Mouse (Mus musculus): ENCODE measurements around the gene Cast. TPM values are rescaled to one million over a fixed set of nuclear protein-coding genes. Genes with fewer than 3 reads are reported as not detected.

Cast gene
- polyA plus RNA-seq, 1 experiment, result 6.1 TPM

DNA sequence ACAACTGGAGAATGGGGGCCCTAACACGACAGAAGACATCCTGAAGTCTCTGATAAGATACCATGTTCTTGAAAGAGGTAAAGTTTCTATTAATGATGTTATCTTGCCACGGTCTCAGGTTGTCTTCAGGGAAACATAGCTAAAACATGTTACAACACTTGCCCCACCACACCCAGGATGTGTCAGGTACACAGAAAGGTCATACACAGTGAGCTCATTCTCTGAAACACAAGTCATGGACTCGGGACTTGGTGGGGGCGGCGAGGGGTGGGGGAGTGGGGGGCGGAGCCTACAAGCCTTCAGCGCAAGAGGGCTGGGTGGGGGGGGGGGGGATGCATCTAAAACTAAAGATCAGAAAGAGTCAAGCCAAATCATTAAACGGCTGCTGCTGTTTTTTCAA lies 38.7 kb downstream of the Cast start:
- Histone ChIP-seq H3K4me3 (ENCODE audit: extremely low read depth, insufficient read depth, insufficient read length) (peak overlapping the region; percentile 62), H3K36me3 (ENCODE audit: control insufficient read depth, insufficient read depth, low read length) (no peaks in the 10 kb centered on the region), H3K27me3 (ENCODE audit: control insufficient read depth, insufficient read depth, low read length) (no peaks in the 10 kb centered on the region), H3K4me1 (ENCODE audit: control insufficient read depth, insufficient read depth, insufficient read length) (no peaks in the 10 kb centered on the region), H3K27ac (ENCODE audit: insufficient read depth, low read length) (peak overlapping the region; percentile 81)
- peak in 1 of 2 experiments; percentile 25 for DNase-seq (ENCODE audit: low read depth in 1 of 2, low spot score in 2 of 2)
- WGBS, result 6% methylated on average over 8 of the region's 8 CpGs
- TF ChIP-seq POLR2A (IDR thresholded peaks at IDR 0.05; ENCODE audit: low read depth, low read length) (no peak), CTCF (IDR thresholded peaks at IDR 0.05; ENCODE audit: extremely low read depth, insufficient read depth, insufficient read length, insufficient replicate concordance) (no peak)

DNA sequence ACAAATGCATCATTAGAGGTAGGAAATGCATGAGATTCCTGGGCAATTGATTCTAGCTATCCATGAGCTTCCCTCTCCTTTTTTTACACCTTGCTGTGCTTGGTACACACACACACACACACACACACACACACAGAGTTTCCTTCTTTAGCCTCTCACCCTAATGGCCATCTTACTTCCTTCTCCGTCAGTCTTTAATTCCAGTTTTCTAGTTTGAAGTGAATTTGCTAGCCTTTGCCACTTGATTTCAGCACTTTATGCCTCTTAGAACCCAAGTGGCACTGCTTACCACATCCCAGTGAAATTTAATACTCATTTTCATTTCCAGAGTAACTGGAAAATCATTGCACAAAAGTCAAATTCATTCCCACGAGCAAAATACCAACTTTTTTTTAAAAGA lies 41.4 kb downstream of the Cast start:
- Histone ChIP-seq H3K27me3 (ENCODE audit: control insufficient read depth, insufficient read depth, low read length) (no peaks in the 10 kb centered on the region), H3K27ac (ENCODE audit: insufficient read depth, low read length) (no peak overlapping the region), H3K4me3 (ENCODE audit: extremely low read depth, insufficient read depth, insufficient read length) (no peak overlapping the region), H3K4me1 (ENCODE audit: control insufficient read depth, insufficient read depth, insufficient read length) (no peaks in the 10 kb centered on the region), H3K36me3 (ENCODE audit: control insufficient read depth, insufficient read depth, low read length) (no peaks in the 10 kb centered on the region)
- no peak for DNase-seq (ENCODE audit: low read depth in 1 of 2, low spot score in 2 of 2)
- WGBS, result 75% methylated on average over 2 of the region's 2 CpGs
- TF ChIP-seq POLR2A (IDR thresholded peaks at IDR 0.05; ENCODE audit: low read depth, low read length) (no peak), CTCF (IDR thresholded peaks at IDR 0.05; ENCODE audit: extremely low read depth, insufficient read depth, insufficient read length, insufficient replicate concordance) (no peak)

DNA sequence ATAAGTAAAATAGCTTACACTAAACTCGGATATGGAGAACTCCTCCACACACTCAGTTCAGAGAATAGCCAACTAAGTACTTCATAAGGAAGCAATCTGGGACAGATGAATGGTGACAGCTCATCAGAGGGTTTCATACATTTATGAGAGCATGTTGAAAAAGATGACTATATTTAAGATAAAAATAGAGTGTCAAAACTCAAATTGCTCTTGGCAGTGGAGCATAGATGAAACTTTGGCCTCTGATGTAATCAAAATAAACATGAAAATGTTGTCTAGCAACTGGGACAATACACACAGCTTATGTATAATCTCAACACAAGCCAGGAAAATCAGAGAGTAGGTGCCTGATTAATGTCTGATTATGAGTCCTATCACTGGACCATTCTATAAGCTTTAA lies 45.9 kb downstream of the Cast start:
- 76% methylated on average over 1 of the region's 1 CpGs for WGBS

DNA sequence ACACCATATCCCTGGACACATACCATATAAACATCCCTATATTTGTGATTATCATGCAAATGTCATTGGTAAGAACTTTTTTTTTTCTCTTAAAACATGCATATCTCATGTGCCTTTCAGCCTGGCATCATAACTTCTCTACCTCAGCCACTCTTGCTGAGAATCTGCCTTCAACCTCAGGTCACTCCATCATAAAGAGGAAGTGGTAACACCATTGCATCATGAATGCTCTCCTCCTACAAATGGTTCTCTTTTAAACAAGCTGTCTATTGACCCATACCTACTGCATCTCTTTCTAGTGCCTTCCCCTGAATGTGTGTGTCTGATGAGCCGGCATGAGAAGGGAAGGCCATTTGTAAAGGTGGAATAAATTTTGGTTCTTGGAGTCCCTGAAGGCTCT lies 49.5 kb downstream of the Cast start:
- no peaks in the 10 kb centered on the region for H3K4me1 ChIP-seq (ENCODE audit: control insufficient read depth, insufficient read depth, insufficient read length)
- no peak overlapping the region for H3K27ac ChIP-seq (ENCODE audit: insufficient read depth, low read length)
- WGBS, result 92% methylated on average over 1 of the region's 1 CpGs
- peak in 1 of 2 experiments; percentile 4 for DNase-seq (ENCODE audit: low read depth in 1 of 2, low spot score in 2 of 2)
- no peaks in the 10 kb centered on the region for H3K27me3 ChIP-seq (ENCODE audit: control insufficient read depth, insufficient read depth, low read length)
- no peaks in the 10 kb centered on the region for H3K36me3 ChIP-seq (ENCODE audit: control insufficient read depth, insufficient read depth, low read length)
- H3K4me3 ChIP-seq (ENCODE audit: extremely low read depth, insufficient read depth, insufficient read length), result no peak overlapping the region
- TF ChIP-seq POLR2A (IDR thresholded peaks at IDR 0.05; ENCODE audit: low read depth, low read length), result no peak
- TF ChIP-seq CTCF (IDR thresholded peaks at IDR 0.05; ENCODE audit: extremely low read depth, insufficient read depth, insufficient read length, insufficient replicate concordance), result no peak

More for the DNA sequence above, 45.9 kb downstream of the Cast start:
- no peak for DNase-seq (ENCODE audit: low read depth in 1 of 2, low spot score in 2 of 2)
- no peak for TF ChIP-seq CTCF (IDR thresholded peaks at IDR 0.05; ENCODE audit: extremely low read depth, insufficient read depth, insufficient read length, insufficient replicate concordance)
- TF ChIP-seq POLR2A (IDR thresholded peaks at IDR 0.05; ENCODE audit: low read depth, low read length), result no peak
- no peaks in the 10 kb centered on the region for H3K27me3 ChIP-seq (ENCODE audit: control insufficient read depth, insufficient read depth, low read length)
- H3K36me3 ChIP-seq (ENCODE audit: control insufficient read depth, insufficient read depth, low read length), result no peaks in the 10 kb centered on the region
- H3K4me1 ChIP-seq (ENCODE audit: control insufficient read depth, insufficient read depth, insufficient read length), result no peaks in the 10 kb centered on the region
- H3K4me3 ChIP-seq (ENCODE audit: extremely low read depth, insufficient read depth, insufficient read length), result no peak overlapping the region
- H3K27ac ChIP-seq (ENCODE audit: insufficient read depth, low read length), result no peak overlapping the region

DNA sequence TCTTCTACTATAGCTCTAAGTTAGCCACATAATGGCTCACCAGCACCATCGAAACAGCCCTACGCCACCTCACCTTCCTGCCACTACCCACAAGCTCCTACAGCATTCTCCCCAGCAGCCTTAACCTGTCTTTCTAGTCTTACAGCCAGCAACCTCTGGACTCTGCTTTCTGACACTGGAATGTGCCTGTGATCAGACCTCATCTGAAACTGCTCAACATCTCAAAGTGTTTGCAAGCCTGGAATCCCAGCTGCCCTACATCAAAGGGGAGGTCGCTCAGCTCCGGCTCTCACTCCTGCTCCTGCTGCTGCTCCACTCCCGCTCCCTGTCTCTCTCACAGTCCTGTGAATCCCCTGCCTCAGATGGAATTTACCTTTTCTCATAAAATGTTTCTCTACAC lies 65.4 kb downstream of the Cast start:
- H3K36me3 ChIP-seq (ENCODE audit: control insufficient read depth, insufficient read depth, low read length), result peaks cover 34% of the 10 kb centered on the region
- no peak overlapping the region for H3K4me3 ChIP-seq (ENCODE audit: extremely low read depth, insufficient read depth, insufficient read length)
- no peaks in the 10 kb centered on the region for H3K27me3 ChIP-seq (ENCODE audit: control insufficient read depth, insufficient read depth, low read length)
- TF ChIP-seq POLR2A (IDR thresholded peaks at IDR 0.05; ENCODE audit: low read depth, low read length) (no peak), CTCF (IDR thresholded peaks at IDR 0.05; ENCODE audit: extremely low read depth, insufficient read depth, insufficient read length, insufficient replicate concordance) (no peak)
- H3K4me1 ChIP-seq (ENCODE audit: control insufficient read depth, insufficient read depth, insufficient read length), result no peaks in the 10 kb centered on the region
- no peak for DNase-seq (ENCODE audit: low read depth in 1 of 2, low spot score in 2 of 2)
- no peak overlapping the region for H3K27ac ChIP-seq (ENCODE audit: insufficient read depth, low read length)
- WGBS, result 95% methylated on average over 5 of the region's 5 CpGs

DNA sequence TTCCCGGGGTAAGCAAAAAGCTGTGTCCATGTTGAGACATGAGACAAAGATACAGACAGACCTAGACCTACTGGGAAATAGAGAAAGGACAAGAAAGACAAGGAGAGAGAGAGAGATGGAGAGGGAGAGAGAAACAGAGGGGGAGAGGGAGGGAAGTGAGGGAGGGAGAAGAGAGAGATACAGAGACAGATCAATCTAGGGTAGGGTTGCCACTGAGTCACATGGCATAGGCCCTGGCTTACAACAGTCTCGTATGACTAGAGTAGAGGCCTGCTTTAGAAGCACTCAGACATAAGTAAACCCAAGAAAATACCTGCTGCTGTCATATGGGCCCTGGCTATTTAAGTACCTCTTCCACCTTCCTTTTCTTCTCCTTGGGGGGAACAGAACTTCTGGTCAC lies 72.2 kb downstream of the Cast start:
- Histone ChIP-seq H3K27ac (ENCODE audit: insufficient read depth, low read length) (no peak overlapping the region), H3K27me3 (ENCODE audit: control insufficient read depth, insufficient read depth, low read length) (no peaks in the 10 kb centered on the region), H3K36me3 (ENCODE audit: control insufficient read depth, insufficient read depth, low read length) (peaks cover 32% of the 10 kb centered on the region), H3K4me1 (ENCODE audit: control insufficient read depth, insufficient read depth, insufficient read length) (no peaks in the 10 kb centered on the region), H3K4me3 (ENCODE audit: extremely low read depth, insufficient read depth, insufficient read length) (no peak overlapping the region)
- DNase-seq (ENCODE audit: low read depth in 1 of 2, low spot score in 2 of 2), result no peak
- TF ChIP-seq POLR2A (IDR thresholded peaks at IDR 0.05; ENCODE audit: low read depth, low read length), result no peak
- no peak for TF ChIP-seq CTCF (IDR thresholded peaks at IDR 0.05; ENCODE audit: extremely low read depth, insufficient read depth, insufficient read length, insufficient replicate concordance)
- WGBS, result 85% methylated on average over 2 of the region's 2 CpGs

DNA sequence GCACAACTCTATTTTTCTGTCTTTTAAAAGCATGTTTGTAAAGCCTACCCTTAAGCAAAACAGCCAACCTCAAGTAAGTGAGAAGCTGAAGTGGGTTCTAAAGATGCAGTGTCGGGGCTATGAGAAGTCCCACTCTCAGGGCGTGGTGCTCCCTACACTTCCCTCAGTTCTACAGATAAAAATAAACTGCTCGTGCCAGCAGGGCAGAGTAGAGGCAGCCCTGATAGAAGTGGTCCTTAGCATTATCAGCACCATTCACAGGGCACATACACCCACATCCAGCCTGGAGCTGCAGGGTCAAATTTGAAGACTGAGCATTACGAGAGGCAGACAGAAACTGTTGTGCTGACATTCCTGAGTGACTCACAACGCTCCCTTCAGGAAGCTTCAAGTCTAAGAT lies 72.8 kb downstream of the Cast start:
- 78% methylated on average over 5 of the region's 5 CpGs for WGBS

More for the DNA sequence above, 72.8 kb downstream of the Cast start:
- Histone ChIP-seq H3K27me3 (ENCODE audit: control insufficient read depth, insufficient read depth, low read length) (no peaks in the 10 kb centered on the region), H3K36me3 (ENCODE audit: control insufficient read depth, insufficient read depth, low read length) (peaks cover 32% of the 10 kb centered on the region), H3K4me3 (ENCODE audit: extremely low read depth, insufficient read depth, insufficient read length) (no peak overlapping the region), H3K4me1 (ENCODE audit: control insufficient read depth, insufficient read depth, insufficient read length) (no peaks in the 10 kb centered on the region), H3K27ac (ENCODE audit: insufficient read depth, low read length) (no peak overlapping the region)
- no peak for DNase-seq (ENCODE audit: low read depth in 1 of 2, low spot score in 2 of 2)
- TF ChIP-seq CTCF (IDR thresholded peaks at IDR 0.05; ENCODE audit: extremely low read depth, insufficient read depth, insufficient read length, insufficient replicate concordance) (no peak), POLR2A (IDR thresholded peaks at IDR 0.05; ENCODE audit: low read depth, low read length) (no peak)
